In genomic region chr12:71489295-71489694, GRCm38 (mm10) we compare ENCODE assay signal across 22 mouse cellular contexts.
A peak's percentile ranks its signal among the peaks of the same experiment; 100 is the strongest.
DNase-seq lines count a peak whose midpoint lies in the region; ATAC-seq and TF ChIP-seq lines count a peak whose summit lies in the region.
"Had no signal": no experiment of that assay in that cellular context is flagged by ENCODE, and none has a peak within 500 bp of the region (broad histone marks: within the 10 kb centered on the region; RNA-seq: fewer than 3 reads in every experiment).

No protein-coding gene starts in this region.

- 0 out of 2 replicates have a peak overlapping the region, but pooled peaks have one; percentile 2 for H3K27ac ChIP-seq in lung, embryonic 16.5 days (ENCODE audit: low read length)
- H3K27ac ChIP-seq in testis, adult 2 months (ENCODE audit: control insufficient read depth, insufficient read depth, low read depth, low read length) = no peak overlapping the region
- H3K27ac ChIP-seq: embryonic facial prominence, embryonic 10.5 days; embryonic facial prominence, embryonic 13.5 days; forebrain, embryonic 12.5 days; forebrain, embryonic 15.5 days; heart, adult 2 months; hindbrain, embryonic 12.5 days; hindbrain, embryonic 15.5 days had no signal

- TF ChIP-seq CTCF in lung, adult 2 months (IDR thresholded peaks at IDR 0.05; ENCODE audit: insufficient read depth, low read length) = no peak
- no peak for TF ChIP-seq CTCF in testis, adult 2 months (IDR thresholded peaks at IDR 0.05; ENCODE audit: control insufficient read depth, insufficient read depth, insufficient replicate concordance, low read depth, low read length)

- no peaks in the 10 kb centered on the region for H3K27me3 ChIP-seq in lung, embryonic 16.5 days (ENCODE audit: control insufficient read depth, insufficient read depth, low read depth, low read length)
- H3K27me3 ChIP-seq in testis, adult 2 months (ENCODE audit: control insufficient read depth, insufficient read depth, low read length) = no peaks in the 10 kb centered on the region
- H3K27me3 ChIP-seq: embryonic facial prominence, embryonic 13.5 days; forebrain, embryonic 12.5 days; forebrain, embryonic 15.5 days; hindbrain, embryonic 12.5 days; hindbrain, embryonic 15.5 days had no signal

- peaks cover 4% of the 10 kb centered on the region; the same call in 1 of the 2 replicates for H3K4me1 ChIP-seq in lung, embryonic 16.5 days (replicated peaks; ENCODE audit: control insufficient read depth, insufficient read depth, low read length)
- no peaks in the 10 kb centered on the region for H3K4me1 ChIP-seq in lung, adult 2 months (ENCODE audit: control insufficient read depth, insufficient read depth, low read length)
- H3K4me1 ChIP-seq in testis, adult 2 months (ENCODE audit: control insufficient read depth, insufficient read depth, low read length) = peaks cover 16% of the 10 kb centered on the region

- no peaks in the 10 kb centered on the region for H3K36me3 ChIP-seq in lung, embryonic 16.5 days (ENCODE audit: control insufficient read depth, insufficient read depth, low read length)
- H3K36me3 ChIP-seq in testis, adult 2 months (ENCODE audit: control insufficient read depth, insufficient read depth, low read length) = no peaks in the 10 kb centered on the region
- H3K36me3 ChIP-seq: embryonic facial prominence, embryonic 10.5 days; embryonic facial prominence, embryonic 13.5 days; forebrain, embryonic 12.5 days; forebrain, embryonic 15.5 days; hindbrain, embryonic 12.5 days; hindbrain, embryonic 15.5 days had no signal

- H3K9me3 ChIP-seq in lung, embryonic 16.5 days (ENCODE audit: control insufficient read depth, low read length) = no peaks in the 10 kb centered on the region
- H3K9me3 ChIP-seq: embryonic facial prominence, embryonic 10.5 days; embryonic facial prominence, embryonic 13.5 days; forebrain, embryonic 12.5 days; forebrain, embryonic 15.5 days; hindbrain, embryonic 12.5 days; hindbrain, embryonic 15.5 days had no signal

- WGBS in lung, embryonic 16.5 days = 34% methylated on average over 7 of the region's 7 CpGs
- WGBS in lung, adult 2 months = 59% methylated on average over 7 of the region's 7 CpGs

- DNase-seq in lung, adult 2 months = no peak
- no peak for DNase-seq in testis, postnatal 14 days (ENCODE audit: low spot score)
- peak; percentile 37 for DNase-seq in ZHBTc4 (ENCODE audit: low read depth, low spot score)
- no peak for DNase-seq in ovary, postnatal 10 days (ENCODE audit: low spot score)
- DNase-seq: adrenal gland, postnatal 14 days; cerebellum, adult 11-12 months; cerebellum, adult 8-10 months; embryo, embryonic 11 days; gastrocnemius, postnatal 25 days; heart, adult 2 months had no signal

- H3K9ac ChIP-seq in lung, embryonic 16.5 days (ENCODE audit: low read length) = no peak overlapping the region
- H3K9ac ChIP-seq: embryonic facial prominence, embryonic 13.5 days; forebrain, embryonic 12.5 days; forebrain, embryonic 15.5 days; hindbrain, embryonic 12.5 days; hindbrain, embryonic 15.5 days had no signal

- H3K4me2 ChIP-seq in lung, embryonic 16.5 days (ENCODE audit: low read depth, low read length) = no peak overlapping the region
- H3K4me2 ChIP-seq: embryonic facial prominence, embryonic 13.5 days; forebrain, embryonic 12.5 days; forebrain, embryonic 15.5 days; heart, embryonic 11.5 days; hindbrain, embryonic 12.5 days; hindbrain, embryonic 15.5 days had no signal

- TF ChIP-seq POLR2A in lung, adult 2 months (IDR thresholded peaks at IDR 0.05; ENCODE audit: borderline replicate concordance, extremely low read depth, low read depth, low read length) = no peak
- no peak for TF ChIP-seq POLR2A in testis, adult 2 months (IDR thresholded peaks at IDR 0.05; ENCODE audit: control insufficient read depth, low read depth, low read length)

- no peak overlapping the region for H3K4me3 ChIP-seq in lung, embryonic 16.5 days (ENCODE audit: low read length)
- no peak overlapping the region for H3K4me3 ChIP-seq in lung, adult 2 months (replicated peaks; ENCODE audit: extremely low read depth, low read depth, low read length)
- peak overlapping the region; percentile 26; the same call in 1 of the 2 replicates for H3K4me3 ChIP-seq in testis, adult 2 months (ENCODE audit: control insufficient read depth, low read depth, low read length)
- H3K4me3 ChIP-seq: embryonic facial prominence, embryonic 10.5 days; embryonic facial prominence, embryonic 13.5 days; erythroblast, embryonic 14.5 days; forebrain, embryonic 12.5 days; forebrain, embryonic 15.5 days; heart, adult 2 months; hindbrain, embryonic 12.5 days; hindbrain, embryonic 15.5 days had no signal

- ATAC-seq in lung, embryonic 16.5 days (ENCODE audit: low read depth) = peak; percentile 60; the same call in 1 of the 2 replicates
- no peak for ATAC-seq in megakaryocyte progenitor cell, adult 5-6 weeks (replicated peaks; ENCODE audit: poor library complexity)
- ATAC-seq: CD4-positive, CD25-positive, alpha-beta regulatory T cell, adult 4 months; forebrain, embryonic 15.5 days had no signal
